Mouse (Mus musculus): ENCODE measurements around the gene A630001G21Rik. TPM values are rescaled to one million over a fixed set of nuclear protein-coding genes. Genes with fewer than 3 reads are reported as not detected.

A630001G21Rik gene
- polyA plus RNA-seq, 1 experiment = 60.7 TPM

- TF ChIP-seq POLR2A (IDR thresholded peaks at IDR 0.05; ENCODE audit: borderline replicate concordance, control insufficient read depth, low read depth, low read length) (no peak), CTCF (IDR thresholded peaks at IDR 0.05; ENCODE audit: control insufficient read depth, insufficient read depth, low read length) (no peak)
- WGBS = 84% methylated on average over 2 of the region's 2 CpGs
- H3K27ac ChIP-seq (ENCODE audit: control insufficient read depth, insufficient read depth, low read depth, low read length, poor library complexity) = no peak overlapping the region
- no peak overlapping the region for H3K4me3 ChIP-seq (replicated peaks; ENCODE audit: control insufficient read depth, low read depth, low read length)
- peaks cover 8% of the 10 kb centered on the region for H3K4me1 ChIP-seq (ENCODE audit: control insufficient read depth, insufficient read depth, low read length)
These were observed 28.6 kb downstream of the A630001G21Rik start for GRCm38 (mm10) chr1:85749829-85750228.

GRCm38 (mm10) chr1:85746511-85746910 lies 31.9 kb downstream of the A630001G21Rik start:
- Histone ChIP-seq H3K4me3 (replicated peaks; ENCODE audit: control insufficient read depth, low read depth, low read length) (no peak overlapping the region), H3K4me1 (ENCODE audit: control insufficient read depth, insufficient read depth, low read length) (peaks cover 5% of the 10 kb centered on the region), H3K27ac (ENCODE audit: control insufficient read depth, insufficient read depth, low read depth, low read length, poor library complexity) (no peak overlapping the region)
- WGBS = 43% methylated on average over 5 of the region's 5 CpGs
- TF ChIP-seq POLR2A (IDR thresholded peaks at IDR 0.05; ENCODE audit: borderline replicate concordance, control insufficient read depth, low read depth, low read length) (no peak), CTCF (IDR thresholded peaks at IDR 0.05; ENCODE audit: control insufficient read depth, insufficient read depth, low read length) (no peak)

GRCm38 (mm10) chr1:85744539-85744938 lies 33.9 kb downstream of the A630001G21Rik start:
- TF ChIP-seq POLR2A (IDR thresholded peaks at IDR 0.05; ENCODE audit: borderline replicate concordance, control insufficient read depth, low read depth, low read length) (no peak), CTCF (IDR thresholded peaks at IDR 0.05; ENCODE audit: control insufficient read depth, insufficient read depth, low read length) (no peak)
- Histone ChIP-seq H3K4me1 (ENCODE audit: control insufficient read depth, insufficient read depth, low read length) (peaks cover 2% of the 10 kb centered on the region; the same call in 1 of the 2 replicates), H3K4me3 (replicated peaks; ENCODE audit: control insufficient read depth, low read depth, low read length) (no peak overlapping the region), H3K27ac (ENCODE audit: control insufficient read depth, insufficient read depth, low read depth, low read length, poor library complexity) (no peak overlapping the region)
- WGBS = 69% methylated on average over 3 of the region's 3 CpGs

- WGBS = 40% methylated on average over 2 of the region's 2 CpGs
- peaks cover 2% of the 10 kb centered on the region; the same call in 1 of the 2 replicates for H3K4me1 ChIP-seq (ENCODE audit: control insufficient read depth, insufficient read depth, low read length)
These were observed 35.4 kb downstream of the A630001G21Rik start for GRCm38 (mm10) chr1:85742916-85743505.

GRCm38 (mm10) chr1:85742333-85742732 lies 36.1 kb downstream of the A630001G21Rik start:
- no peak overlapping the region for H3K4me3 ChIP-seq (replicated peaks; ENCODE audit: control insufficient read depth, low read depth, low read length)
- no peak overlapping the region for H3K27ac ChIP-seq (ENCODE audit: control insufficient read depth, insufficient read depth, low read depth, low read length, poor library complexity)
- TF ChIP-seq POLR2A (IDR thresholded peaks at IDR 0.05; ENCODE audit: borderline replicate concordance, control insufficient read depth, low read depth, low read length) (no peak), CTCF (IDR thresholded peaks at IDR 0.05; ENCODE audit: control insufficient read depth, insufficient read depth, low read length) (no peak)
- peaks cover 2% of the 10 kb centered on the region; the same call in 1 of the 2 replicates for H3K4me1 ChIP-seq (ENCODE audit: control insufficient read depth, insufficient read depth, low read length)
- WGBS = 69% methylated on average over 5 of the region's 5 CpGs

More at GRCm38 (mm10) chr1:85742916-85743505, 35.4 kb downstream of the A630001G21Rik start:
- Histone ChIP-seq H3K4me3 (replicated peaks; ENCODE audit: control insufficient read depth, low read depth, low read length) (no peak overlapping the region), H3K27ac (ENCODE audit: control insufficient read depth, insufficient read depth, low read depth, low read length, poor library complexity) (no peak overlapping the region)
- TF ChIP-seq CTCF (IDR thresholded peaks at IDR 0.05; ENCODE audit: control insufficient read depth, insufficient read depth, low read length) (no peak), POLR2A (IDR thresholded peaks at IDR 0.05; ENCODE audit: borderline replicate concordance, control insufficient read depth, low read depth, low read length) (no peak)

- Histone ChIP-seq H3K4me3 (replicated peaks; ENCODE audit: control insufficient read depth, low read depth, low read length) (no peak overlapping the region), H3K27ac (ENCODE audit: control insufficient read depth, insufficient read depth, low read depth, low read length, poor library complexity) (no peak overlapping the region), H3K4me1 (ENCODE audit: control insufficient read depth, insufficient read depth, low read length) (peaks cover 2% of the 10 kb centered on the region; the same call in 1 of the 2 replicates)
- WGBS = 50% methylated on average over 6 of the region's 6 CpGs
- TF ChIP-seq CTCF (IDR thresholded peaks at IDR 0.05; ENCODE audit: control insufficient read depth, insufficient read depth, low read length) (no peak), POLR2A (IDR thresholded peaks at IDR 0.05; ENCODE audit: borderline replicate concordance, control insufficient read depth, low read depth, low read length) (no peak)
These were observed 37.5 kb downstream of the A630001G21Rik start for GRCm38 (mm10) chr1:85740923-85741322.

- Histone ChIP-seq H3K27ac (ENCODE audit: control insufficient read depth, insufficient read depth, low read depth, low read length, poor library complexity) (no peak overlapping the region), H3K4me1 (ENCODE audit: control insufficient read depth, insufficient read depth, low read length) (peaks cover 2% of the 10 kb centered on the region; the same call in 1 of the 2 replicates), H3K4me3 (replicated peaks; ENCODE audit: control insufficient read depth, low read depth, low read length) (no peak overlapping the region)
- TF ChIP-seq CTCF (IDR thresholded peaks at IDR 0.05; ENCODE audit: control insufficient read depth, insufficient read depth, low read length) (no peak), POLR2A (IDR thresholded peaks at IDR 0.05; ENCODE audit: borderline replicate concordance, control insufficient read depth, low read depth, low read length) (no peak)
These were observed 38.6 kb downstream of the A630001G21Rik start for GRCm38 (mm10) chr1:85739819-85740218.

GRCm38 (mm10) chr1:85739000-85739399 lies 39.4 kb downstream of the A630001G21Rik start:
- 83% methylated on average over 4 of the region's 4 CpGs for WGBS
- TF ChIP-seq POLR2A (IDR thresholded peaks at IDR 0.05; ENCODE audit: borderline replicate concordance, control insufficient read depth, low read depth, low read length) = no peak
- no peak for TF ChIP-seq CTCF (IDR thresholded peaks at IDR 0.05; ENCODE audit: control insufficient read depth, insufficient read depth, low read length)
- H3K4me3 ChIP-seq (replicated peaks; ENCODE audit: control insufficient read depth, low read depth, low read length) = no peak overlapping the region
- no peaks in the 10 kb centered on the region; the same call in 1 of the 2 replicates for H3K4me1 ChIP-seq (ENCODE audit: control insufficient read depth, insufficient read depth, low read length)
- no peak overlapping the region for H3K27ac ChIP-seq (ENCODE audit: control insufficient read depth, insufficient read depth, low read depth, low read length, poor library complexity)
